Comparison of ENCODE assay signal across 27 mouse cellular contexts in genomic region chr4:56134350-56134749, GRCm38 (mm10).
"Had no signal": no experiment of that assay in that cellular context is flagged by ENCODE, and none has a peak within 500 bp of the region (broad histone marks: within the 10 kb centered on the region; RNA-seq: fewer than 3 reads in every experiment).

No protein-coding gene starts in this region.

- ATAC-seq: forebrain, embryonic 13.5 days; forebrain, embryonic 14.5 days; forebrain, embryonic 15.5 days; forebrain, embryonic 16.5 days; forebrain, postnatal 0 days had no signal

- H3K27me3 ChIP-seq: embryonic facial prominence, embryonic 12.5 days; embryonic facial prominence, embryonic 13.5 days; forebrain, embryonic 12.5 days; forebrain, embryonic 13.5 days; forebrain, embryonic 15.5 days had no signal

- H3K27ac ChIP-seq: embryonic facial prominence, embryonic 12.5 days; embryonic facial prominence, embryonic 13.5 days; forebrain, embryonic 10.5 days; forebrain, embryonic 12.5 days; forebrain, embryonic 13.5 days; forebrain, embryonic 15.5 days; gastrocnemius, adult 2 months; heart, adult 2 months had no signal

- H3K4me2 ChIP-seq: embryonic facial prominence, embryonic 12.5 days; embryonic facial prominence, embryonic 13.5 days; forebrain, embryonic 12.5 days; forebrain, embryonic 13.5 days; forebrain, embryonic 15.5 days had no signal

- H3K4me1 ChIP-seq: embryonic facial prominence, embryonic 13.5 days; forebrain, embryonic 10.5 days had no signal

- H3K9ac ChIP-seq: embryonic facial prominence, embryonic 12.5 days; embryonic facial prominence, embryonic 13.5 days; forebrain, embryonic 12.5 days; forebrain, embryonic 13.5 days; forebrain, embryonic 15.5 days; forebrain, postnatal 0 days had no signal

- H3K4me3 ChIP-seq: embryonic facial prominence, embryonic 12.5 days; embryonic facial prominence, embryonic 13.5 days; erythroblast, embryonic 14.5 days; forebrain, embryonic 10.5 days; forebrain, embryonic 12.5 days; forebrain, embryonic 13.5 days; forebrain, embryonic 15.5 days; gastrocnemius, adult 2 months; heart, adult 2 months had no signal

- H3K36me3 ChIP-seq: embryonic facial prominence, embryonic 12.5 days; embryonic facial prominence, embryonic 13.5 days; forebrain, embryonic 10.5 days; forebrain, embryonic 12.5 days; forebrain, embryonic 15.5 days had no signal

- H3K9me3 ChIP-seq: embryonic facial prominence, embryonic 12.5 days; embryonic facial prominence, embryonic 13.5 days; forebrain, embryonic 10.5 days; forebrain, embryonic 12.5 days; forebrain, embryonic 13.5 days; forebrain, embryonic 15.5 days had no signal

- DNase-seq: cerebellum, adult 18-20 months; cerebellum, adult 2 months; cerebellum, adult 8-10 months; cerebellum, adult 9-10 months; cerebellum, adult 9-11 months; cerebellum, postnatal 10 days; cerebellum, postnatal 14 days; cerebellum, postnatal 25 days; cerebellum, postnatal 36 days; embryo, embryonic 11 days; forebrain, postnatal 0 days; gastrocnemius, adult 2 months; gastrocnemius, postnatal 14 days; gastrocnemius, postnatal 25 days; gastrocnemius, postnatal 36 days; heart, adult 11 months; heart, adult 18-20 months; heart, adult 2 months had no signal
